Mouse (Mus musculus): ENCODE results near the gene Tubb2a.

DNA sequence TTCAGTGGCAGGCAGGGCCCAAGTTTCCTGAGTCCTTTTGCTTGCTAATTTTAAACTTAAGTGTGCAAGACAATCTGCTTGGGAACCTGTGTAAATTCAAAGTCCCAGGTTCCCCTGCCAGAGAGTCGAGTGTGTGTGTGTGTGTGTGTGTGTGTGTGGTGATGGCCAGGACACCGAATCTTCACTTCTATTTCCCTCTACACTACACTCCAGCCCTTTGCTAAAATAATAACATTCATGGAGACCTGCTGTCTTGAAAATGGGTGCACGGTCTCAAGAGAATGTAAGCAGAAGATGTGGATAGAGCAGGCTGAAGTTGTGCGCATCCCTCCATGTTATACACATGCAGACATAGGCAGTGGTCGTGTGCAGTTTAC, 39.8 kb downstream of the Tubb2a start:
- no peak for TF ChIP-seq CTCF (IDR thresholded peaks at IDR 0.05; ENCODE audit: control insufficient read depth, insufficient read depth, insufficient read length)
- TF ChIP-seq MAX (IDR thresholded peaks at IDR 0.05) = no peak

Measured in C2C12 (cell line).